Mouse (Mus musculus) embryonic facial prominence, embryonic 10.5 days (tissue): Measurements from ENCODE around the gene Cmas. TPM values are rescaled to one million over a fixed set of nuclear protein-coding genes. Genes with fewer than 3 reads are reported as not detected.

ENCODE experiments used
- DNase-seq: peaks from one replicate; pipeline ENCODE4 v3.0.0-alpha.2; 2017; ENCODE audit warnings: low spot score
- H3K27ac ChIP-seq: fragments of 300-500 bp; sonication (generic); replicated peaks from 2 replicates; pipeline ENCODE4 v1.5.1; 2016; ENCODE audit warnings: mild to moderate bottlenecking
- H3K27me3 ChIP-seq: fragments of 300-500 bp; sonication (generic); replicated peaks from 2 replicates; pipeline ENCODE4 v1.6.1; 2016; ENCODE audit warnings: low read depth, mild to moderate bottlenecking; ENCODE audit not compliant: poor library complexity, severe bottlenecking
- H3K36me3 ChIP-seq: fragments of 300-500 bp; sonication (generic); replicated peaks from 2 replicates; pipeline ENCODE4 v1.6.1; 2016; ENCODE audit warnings: mild to moderate bottlenecking, moderate library complexity
- H3K4me1 ChIP-seq: fragments of 300-500 bp; sonication (generic); 2 replicates; pipeline ENCODE4 v1.6.1; 2016
- H3K4me3 ChIP-seq: fragments of 300-500 bp; sonication (generic); 2 replicates; pipeline ENCODE4 v1.5.1; 2016; ENCODE audit warnings: mild to moderate bottlenecking, moderate library complexity
- H3K9me3 ChIP-seq: fragments of 300-500 bp; sonication (generic); 2 replicates; pipeline ENCODE4 v1.6.1; 2016; ENCODE audit warnings: mild to moderate bottlenecking
- WGBS: fragments of 180-500 bp; shearing (Covaris S2); methylation state at CpG from one replicate; pipeline ENCODE4 v1.1.7; 2016; 5-methylcytosine and 5-hydroxymethylcytosine counted together
- polyA plus RNA-seq: library from polyadenylated mRNA; unstranded; fragments of >200 nt; fragmentation: Nextera tagmentation; extraction: Ambion mirVana; gene quantifications from 2 replicates; pipeline ENCODE4 v1.2.1, GENCODE M21; 2016

Cmas gene
- polyA plus RNA-seq, result 65.6 and 68.3 TPM in 2 replicates

DNA sequence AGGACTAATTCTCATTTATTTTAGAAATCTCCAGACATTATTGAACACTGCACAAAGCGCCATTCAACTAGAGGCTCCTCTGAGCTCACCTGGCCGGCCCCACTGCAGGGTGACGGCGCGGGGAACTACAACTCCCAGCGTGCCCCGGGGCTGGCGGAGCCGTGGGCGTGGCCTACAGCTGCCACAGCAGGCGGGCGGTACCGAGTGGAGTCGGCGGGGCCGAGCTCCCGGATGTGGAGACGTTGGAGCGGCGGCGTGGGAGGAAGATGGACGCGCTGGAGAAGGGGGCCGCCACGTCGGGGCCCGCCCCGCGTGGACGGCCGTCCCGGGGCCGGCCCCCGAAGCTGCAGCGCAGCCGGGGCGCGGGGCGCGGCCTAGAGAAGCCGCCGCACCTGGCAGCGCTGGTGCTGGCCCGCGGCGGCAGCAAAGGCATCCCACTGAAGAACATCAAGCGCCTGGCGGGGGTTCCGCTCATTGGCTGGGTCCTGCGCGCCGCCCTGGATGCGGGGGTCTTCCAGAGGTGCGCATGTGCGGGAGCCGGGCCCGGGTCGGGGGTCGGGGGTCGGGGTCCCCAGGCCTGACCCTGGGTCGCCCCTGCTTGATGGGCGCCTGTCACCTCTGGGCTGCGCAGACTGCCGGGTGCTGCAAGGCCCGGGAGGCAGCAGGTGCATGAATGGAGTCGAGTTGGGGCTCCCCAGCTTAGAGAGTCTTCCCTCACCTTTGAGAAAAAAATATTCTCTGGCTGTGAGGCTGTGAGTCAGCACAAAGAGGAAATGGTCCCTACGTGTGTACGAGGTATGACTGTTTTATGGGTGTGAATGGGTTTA lies at the start of gene Cmas:
Gene Cmas (plus strand): TSS at position 180 of the 827 bp plus-strand sequence.
- Histone ChIP-seq H3K36me3 (peaks cover 27% of the 10 kb centered on the region), H3K27ac (peak within 1 kb of the TSS; percentile 90), H3K9me3 (no peaks in the 10 kb centered on the region), H3K27me3 (peaks cover 42% of the 10 kb centered on the region), H3K4me1 (peaks cover 35% of the 10 kb centered on the region), H3K4me3 (peak within 1 kb of the TSS; percentile 77)
- WGBS, result under 1% methylated on average over 65 of the region's 68 CpGs
- peak; percentile 93 for DNase-seq

DNA sequence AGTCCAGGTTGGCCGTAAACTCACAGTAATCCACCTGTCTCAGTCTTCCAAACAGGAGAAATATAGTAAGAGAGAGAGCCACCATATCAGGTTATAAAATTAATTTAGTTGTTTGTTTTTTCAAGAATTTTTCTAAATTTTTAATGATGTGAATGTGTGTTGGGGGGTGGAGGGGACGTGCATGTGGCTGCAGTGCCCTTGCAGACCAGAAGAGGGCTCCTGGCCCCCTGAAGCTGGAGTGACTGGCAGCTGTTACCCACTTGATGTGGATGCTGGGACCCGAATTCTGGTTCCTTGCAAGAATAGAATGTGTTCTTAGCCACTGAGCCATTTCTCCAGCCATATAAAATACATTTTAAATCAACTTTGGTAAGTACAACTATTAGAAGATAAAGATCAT lies 49.8 kb upstream of the Cmas start:
- H3K4me1 ChIP-seq, result peaks cover 7% of the 10 kb centered on the region; the same call in 1 of the 2 replicates
- peaks cover 16% of the 10 kb centered on the region for H3K27me3 ChIP-seq
- DNase-seq, result no peak
- H3K27ac ChIP-seq, result no peak overlapping the region
- H3K36me3 ChIP-seq, result no peaks in the 10 kb centered on the region
- no peak overlapping the region for H3K4me3 ChIP-seq
- WGBS, result 74% methylated on average over 3 of the region's 3 CpGs
- peaks cover 5% of the 10 kb centered on the region; the same call in 1 of the 2 replicates for H3K9me3 ChIP-seq

- 85% methylated on average over 6 of the region's 6 CpGs for WGBS
- H3K9me3 ChIP-seq, result peaks cover 5% of the 10 kb centered on the region; the same call in 1 of the 2 replicates
- peaks cover 4% of the 10 kb centered on the region for H3K27me3 ChIP-seq
- DNase-seq, result no peak
- H3K36me3 ChIP-seq, result no peaks in the 10 kb centered on the region
- no peak overlapping the region for H3K4me3 ChIP-seq
- no peaks in the 10 kb centered on the region for H3K4me1 ChIP-seq
- H3K27ac ChIP-seq, result no peak overlapping the region
These were observed 48.1 kb upstream of the Cmas start for GRCm38 (mm10) chr6:142708369-142708768.

GRCm38 (mm10) chr6:142710690-142711089 lies 45.8 kb upstream of the Cmas start:
- Histone ChIP-seq H3K27me3 (no peaks in the 10 kb centered on the region), H3K27ac (no peak overlapping the region), H3K36me3 (no peaks in the 10 kb centered on the region), H3K4me3 (no peak overlapping the region), H3K4me1 (no peaks in the 10 kb centered on the region), H3K9me3 (peaks cover 5% of the 10 kb centered on the region; the same call in 1 of the 2 replicates)
- no peak for DNase-seq
- WGBS, result 87% methylated on average over 6 of the region's 6 CpGs

GRCm38 (mm10) chr6:142711106-142711505 lies 45.4 kb upstream of the Cmas start:
- Histone ChIP-seq H3K9me3 (peaks cover 5% of the 10 kb centered on the region; the same call in 1 of the 2 replicates), H3K4me3 (no peak overlapping the region), H3K27me3 (no peaks in the 10 kb centered on the region), H3K27ac (no peak overlapping the region), H3K36me3 (no peaks in the 10 kb centered on the region), H3K4me1 (no peaks in the 10 kb centered on the region)
- WGBS, result 59% methylated on average over 4 of the region's 4 CpGs
- DNase-seq, result no peak

DNA sequence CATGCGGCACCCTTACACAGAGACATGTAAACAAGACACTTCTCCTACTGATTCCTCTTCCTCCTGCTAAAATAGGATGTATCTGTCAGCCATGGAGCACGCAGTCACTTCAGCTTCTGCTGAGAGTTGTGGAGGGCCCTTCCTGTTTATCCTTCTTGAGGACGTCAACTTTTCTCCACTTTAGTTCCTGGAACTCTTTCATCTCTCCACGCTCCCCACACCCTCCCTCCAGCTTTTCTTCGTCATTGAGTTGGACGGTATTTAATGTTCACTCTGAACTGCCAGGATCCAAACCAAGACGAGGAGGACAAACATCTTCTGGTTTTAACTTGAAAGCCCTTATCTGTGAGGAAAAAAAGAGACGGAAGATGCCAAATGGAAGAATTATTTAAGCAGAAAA lies 41.5 kb upstream of the Cmas start:
- Histone ChIP-seq H3K4me3 (no peak overlapping the region), H3K27me3 (no peaks in the 10 kb centered on the region), H3K4me1 (no peaks in the 10 kb centered on the region), H3K9me3 (no peaks in the 10 kb centered on the region), H3K36me3 (no peaks in the 10 kb centered on the region), H3K27ac (no peak overlapping the region)
- 84% methylated on average over 8 of the region's 8 CpGs for WGBS
- no peak for DNase-seq

GRCm38 (mm10) chr6:142717186-142717585 lies 39.3 kb upstream of the Cmas start:
- WGBS, result 75% methylated on average over 4 of the region's 4 CpGs
- no peaks in the 10 kb centered on the region for H3K36me3 ChIP-seq
- H3K4me3 ChIP-seq, result no peak overlapping the region
- no peaks in the 10 kb centered on the region for H3K4me1 ChIP-seq
- DNase-seq, result no peak
- no peaks in the 10 kb centered on the region for H3K9me3 ChIP-seq
- H3K27ac ChIP-seq, result no peak overlapping the region
- H3K27me3 ChIP-seq, result no peaks in the 10 kb centered on the region

GRCm38 (mm10) chr6:142718167-142718566 lies 38.3 kb upstream of the Cmas start:
- Histone ChIP-seq H3K27me3 (no peaks in the 10 kb centered on the region), H3K36me3 (no peaks in the 10 kb centered on the region), H3K4me1 (no peaks in the 10 kb centered on the region), H3K9me3 (no peaks in the 10 kb centered on the region), H3K4me3 (no peak overlapping the region), H3K27ac (no peak overlapping the region)
- WGBS, result 82% methylated on average over 7 of the region's 7 CpGs
- DNase-seq, result no peak

GRCm38 (mm10) chr6:142720641-142721040 lies 35.8 kb upstream of the Cmas start:
- Histone ChIP-seq H3K27me3 (no peaks in the 10 kb centered on the region), H3K9me3 (no peaks in the 10 kb centered on the region), H3K4me3 (no peak overlapping the region), H3K4me1 (no peaks in the 10 kb centered on the region), H3K27ac (no peak overlapping the region), H3K36me3 (no peaks in the 10 kb centered on the region)
- 72% methylated on average over 6 of the region's 6 CpGs for WGBS
- no peak for DNase-seq

DNA sequence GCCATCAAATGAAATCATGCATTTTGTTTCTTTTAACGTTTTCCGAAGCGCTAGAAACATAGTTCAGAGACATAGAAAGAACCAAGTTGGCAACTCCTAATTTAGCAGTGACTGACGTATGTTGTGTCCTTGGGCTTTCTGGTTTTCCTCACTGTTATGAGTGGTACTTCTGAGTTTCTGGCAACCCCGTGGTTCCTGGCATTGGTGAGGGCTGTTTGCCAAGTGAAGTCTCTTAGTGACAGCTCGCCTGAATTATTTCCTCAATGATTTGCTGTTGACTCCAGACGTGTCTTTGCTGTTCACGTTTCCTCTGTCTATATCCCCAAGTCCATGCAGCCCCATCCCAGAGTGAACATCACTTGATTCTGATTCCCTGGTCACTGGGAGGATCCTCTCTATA lies 34.8 kb upstream of the Cmas start:
- 91% methylated on average over 8 of the region's 8 CpGs for WGBS
- Histone ChIP-seq H3K4me3 (no peak overlapping the region), H3K27ac (no peak overlapping the region), H3K36me3 (no peaks in the 10 kb centered on the region), H3K9me3 (no peaks in the 10 kb centered on the region), H3K27me3 (no peaks in the 10 kb centered on the region), H3K4me1 (no peaks in the 10 kb centered on the region)
- no peak for DNase-seq

DNA sequence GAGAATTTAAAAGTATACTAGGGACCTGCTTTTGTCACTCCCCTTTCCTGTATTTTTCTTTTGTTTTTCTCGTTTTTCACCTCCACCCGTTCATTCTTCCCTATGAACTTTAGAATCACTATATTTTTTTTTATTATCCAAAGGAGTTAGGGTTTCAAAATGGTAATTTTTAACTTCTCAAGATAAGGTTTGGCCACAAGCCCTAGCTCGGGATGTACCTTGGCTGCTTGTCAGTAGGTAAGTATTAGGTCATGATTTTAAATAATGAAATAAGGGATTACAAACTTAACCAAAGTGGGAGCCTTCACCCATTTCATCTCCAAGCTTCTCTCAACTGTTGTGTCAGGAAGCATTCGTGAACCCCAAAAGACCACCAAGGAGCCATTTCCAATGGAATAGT lies 30.5 kb upstream of the Cmas start:
- H3K9me3 ChIP-seq, result no peaks in the 10 kb centered on the region
- no peak for DNase-seq
- no peaks in the 10 kb centered on the region for H3K27me3 ChIP-seq
- WGBS, result 90% methylated on average over 4 of the region's 4 CpGs
- H3K36me3 ChIP-seq, result no peaks in the 10 kb centered on the region
- H3K4me1 ChIP-seq, result no peaks in the 10 kb centered on the region
- H3K27ac ChIP-seq, result no peak overlapping the region
- H3K4me3 ChIP-seq, result no peak overlapping the region

GRCm38 (mm10) chr6:142732567-142733290 lies 23.8 kb upstream of the Cmas start:
- no peak for DNase-seq
- 73% methylated on average over 14 of the region's 14 CpGs for WGBS
- Histone ChIP-seq H3K4me3 (no peak overlapping the region), H3K27ac (no peak overlapping the region), H3K36me3 (no peaks in the 10 kb centered on the region), H3K4me1 (no peaks in the 10 kb centered on the region), H3K9me3 (no peaks in the 10 kb centered on the region), H3K27me3 (no peaks in the 10 kb centered on the region)
